Mouse (Mus musculus) limb, embryonic 14.5 days (tissue): Measurements from ENCODE around the gene Maml2. TPM values are rescaled to one million over a fixed set of nuclear protein-coding genes. Genes with fewer than 3 reads are reported as not detected.

ENCODE experiments used
- ATAC-seq: fragments of 200-750 bp; cut with Nextera tagmentation; 2 replicates; pipeline ENCODE4 v1.8.0; 2017; ENCODE audit warnings: low read depth, moderate number of reproducible peaks, moderate TSS enrichment; ENCODE audit not compliant: low FRiP score
- DNase-seq: peaks from one replicate; pipeline ENCODE4 v3.0.0-alpha.2; 2015; ENCODE audit warnings: low spot score
- H3K27ac ChIP-seq: fragments of 300-500 bp; sonication (generic); replicated peaks from 2 replicates; pipeline ENCODE4 v1.5.1; 2014; ENCODE audit warnings: low read depth, mild to moderate bottlenecking, low read length, moderate library complexity, mixed read lengths
- H3K27me3 ChIP-seq: fragments of 300-500 bp; sonication (generic); 2 replicates; pipeline ENCODE4 v1.6.1; 2014; ENCODE audit warnings: low read length, mixed read lengths; ENCODE audit not compliant: control insufficient read depth, insufficient read depth
- H3K36me3 ChIP-seq: fragments of 300-500 bp; sonication (generic); 2 replicates; pipeline ENCODE4 v1.6.1; 2014; ENCODE audit warnings: mild to moderate bottlenecking, low read length, moderate library complexity, mixed read lengths; ENCODE audit not compliant: control insufficient read depth, insufficient read depth
- H3K4me1 ChIP-seq: fragments of 300-500 bp; sonication (generic); 2 replicates; pipeline ENCODE4 v1.6.1; 2014; ENCODE audit warnings: antibody characterized with exemption, low read length, mixed read lengths; ENCODE audit not compliant: control insufficient read depth, insufficient read depth
- H3K4me2 ChIP-seq: fragments of 300-500 bp; sonication (generic); replicated peaks from 2 replicates; pipeline ENCODE4 v1.6.1; 2014; ENCODE audit warnings: low read depth, mild to moderate bottlenecking, low read length, moderate library complexity; ENCODE audit not compliant: severe bottlenecking
- H3K4me3 ChIP-seq: fragments of 300-500 bp; sonication (generic); replicated peaks from 2 replicates; pipeline ENCODE4 v1.5.1; 2014; ENCODE audit warnings: low read length
- H3K9ac ChIP-seq: fragments of 300-500 bp; sonication (generic); 2 replicates; pipeline ENCODE4 v1.6.1; 2014; ENCODE audit warnings: mild to moderate bottlenecking, low read depth, low read length, moderate library complexity; ENCODE audit not compliant: severe bottlenecking
- H3K9me3 ChIP-seq: fragments of 300-500 bp; sonication (generic); 2 replicates; pipeline ENCODE4 v1.6.1; 2016; ENCODE audit warnings: low read length; ENCODE audit not compliant: control insufficient read depth
- POLR2A ChIP-seq: fragments of 200-500 bp; IDR thresholded peaks from 2 replicates; pipeline ENCODE4 v1.8.0; 2012; ENCODE audit warnings: inconsistent platforms, mild to moderate bottlenecking, moderate library complexity, borderline replicate concordance; ENCODE audit not compliant: insufficient read depth, insufficient read length; ENCODE audit errors: extremely low read depth
- WGBS: fragments of 180-500 bp; shearing (Covaris S2); extraction: QIAGEN DNeasy Blood & Tissue Kit; methylation state at CpG from one replicate; pipeline ENCODE4 v1.1.7; 2014; 5-methylcytosine and 5-hydroxymethylcytosine counted together
- polyA plus RNA-seq, 2 experiments: library from polyadenylated mRNA; depleted of rRNA in 1 of 2; stranded (reverse) in 1 of 2; unstranded in 1 of 2; fragments of >200 nt; fragmentation: Nextera tagmentation in 1 of 2; extraction: Ambion mirVana in 1 of 2; gene quantifications; 2 replicates each; pipeline versions ENCODE4 v1.2.1 to v1.2.3; 2012 to 2014

The Maml2 gene
- polyA plus RNA-seq, 2 experiments: 9.9 to 10.7 TPM

GRCm38 (mm10) chr9:13493746-13494145, 196.0 kb downstream of the Maml2 start:
- ATAC-seq (no peak), DNase-seq (no peak)
- H3K4me2 ChIP-seq: no peak overlapping the region
- no peak overlapping the region for H3K9ac ChIP-seq
- no peaks in the 10 kb centered on the region for H3K27me3 ChIP-seq
- H3K9me3 ChIP-seq: no peaks in the 10 kb centered on the region
- H3K36me3 ChIP-seq: no peaks in the 10 kb centered on the region
- WGBS: 88% methylated on average over 2 of the region's 2 CpGs
- no peak overlapping the region for H3K27ac ChIP-seq
- no peak for TF ChIP-seq POLR2A
- no peak overlapping the region for H3K4me3 ChIP-seq
- peaks cover 19% of the 10 kb centered on the region for H3K4me1 ChIP-seq

DNA sequence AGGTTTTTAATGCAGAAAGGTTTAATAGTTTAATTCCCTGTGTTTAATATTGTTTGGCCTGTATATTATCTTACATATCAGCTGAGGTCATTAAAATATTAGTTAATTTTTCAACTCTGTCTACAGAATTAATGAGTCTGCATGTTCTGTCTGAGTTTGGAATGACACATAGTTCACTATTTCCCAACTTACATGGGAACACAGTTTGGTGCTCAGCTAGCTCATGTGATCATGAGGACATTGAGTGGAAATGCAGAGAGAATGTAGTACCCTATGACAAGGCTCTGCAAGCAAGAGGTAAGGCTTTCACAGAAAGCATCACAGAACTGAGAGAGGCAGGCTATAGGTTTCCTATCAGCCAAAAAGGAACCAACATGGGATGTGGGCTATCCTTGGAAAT, 197.8 kb downstream of the Maml2 start:
- DNase-seq (no peak), ATAC-seq (no peak)
- H3K9me3 ChIP-seq: no peaks in the 10 kb centered on the region
- H3K4me3 ChIP-seq: no peak overlapping the region
- H3K9ac ChIP-seq: no peak overlapping the region
- TF ChIP-seq POLR2A: no peak
- H3K4me2 ChIP-seq: no peak overlapping the region
- H3K27me3 ChIP-seq: no peaks in the 10 kb centered on the region
- H3K4me1 ChIP-seq: peaks cover 19% of the 10 kb centered on the region
- H3K27ac ChIP-seq: no peak overlapping the region
- no peaks in the 10 kb centered on the region for H3K36me3 ChIP-seq

DNA sequence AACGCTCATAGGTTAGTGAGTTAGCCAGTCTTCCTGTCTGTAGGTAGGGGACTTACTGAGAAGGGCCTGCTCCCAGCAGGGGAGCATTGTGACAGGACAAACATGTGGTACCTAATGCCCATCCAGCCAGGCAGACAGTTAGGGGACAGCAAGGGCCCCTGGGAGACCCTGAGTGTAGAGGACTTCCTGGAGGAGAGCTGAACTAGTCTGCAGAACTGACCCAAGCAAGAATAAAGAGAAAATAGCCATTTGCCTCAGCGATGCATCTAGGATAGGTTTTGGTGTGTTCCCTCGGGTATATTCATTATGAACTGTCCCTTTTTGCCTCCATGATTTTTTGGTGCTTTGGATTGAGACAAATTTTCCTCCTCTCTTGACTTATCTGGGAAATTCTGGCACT, 199.3 kb downstream of the Maml2 start:
- WGBS: 67% methylated on average over 3 of the region's 3 CpGs
- DNase-seq (no peak), ATAC-seq (no peak)
- no peaks in the 10 kb centered on the region for H3K27me3 ChIP-seq
- H3K4me2 ChIP-seq: no peak overlapping the region
- peaks cover 19% of the 10 kb centered on the region for H3K4me1 ChIP-seq
- no peaks in the 10 kb centered on the region for H3K9me3 ChIP-seq
- H3K27ac ChIP-seq: 0 out of 2 replicates have a peak overlapping the region, but pooled peaks have one; percentile 14
- no peak for TF ChIP-seq POLR2A
- H3K36me3 ChIP-seq: no peaks in the 10 kb centered on the region
- H3K9ac ChIP-seq: peak overlapping the region; percentile 12; the same call in 1 of the 2 replicates
- H3K4me3 ChIP-seq: no peak overlapping the region

DNA sequence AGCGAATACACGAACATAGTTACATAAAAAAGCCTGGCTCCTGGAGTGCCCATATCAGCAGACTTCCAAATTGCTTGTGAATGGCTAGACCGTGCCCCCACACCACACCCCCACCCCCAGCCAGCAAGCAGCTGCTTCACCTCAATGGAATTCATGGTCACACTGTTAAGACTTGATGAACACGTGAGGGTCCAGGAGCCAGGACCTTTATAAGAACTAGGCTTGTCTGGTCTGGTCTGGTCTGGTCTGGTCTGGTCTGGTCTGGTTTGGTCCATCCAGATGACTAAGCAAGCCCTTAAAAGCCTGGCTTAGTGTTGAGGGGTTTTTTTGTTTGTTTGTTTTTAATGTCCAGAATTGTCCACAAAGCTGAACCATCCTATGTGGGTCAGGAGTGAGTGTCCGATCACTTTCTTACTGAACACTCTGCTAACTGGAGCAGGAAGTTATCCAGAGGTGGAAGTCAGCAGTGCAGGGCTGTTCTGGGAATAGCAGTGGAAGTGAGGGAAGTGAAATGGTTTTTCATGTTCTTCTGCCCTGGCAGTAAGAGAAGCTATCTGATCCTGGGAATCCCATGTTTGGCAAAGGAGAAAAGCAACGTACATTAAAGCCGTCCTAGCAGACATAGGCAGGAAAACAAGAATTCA, 200.1 kb downstream of the Maml2 start:
- peak; percentile 41; the same call in 1 of the 2 replicates for ATAC-seq

GRCm38 (mm10) chr9:13500045-13500444, 202.3 kb downstream of the Maml2 start:
- H3K4me3 ChIP-seq: no peak overlapping the region
- DNase-seq (no peak), ATAC-seq (no peak)
- no peaks in the 10 kb centered on the region for H3K27me3 ChIP-seq
- no peaks in the 10 kb centered on the region for H3K9me3 ChIP-seq
- 75% methylated on average over 5 of the region's 5 CpGs for WGBS
- no peak overlapping the region for H3K9ac ChIP-seq
- no peaks in the 10 kb centered on the region for H3K36me3 ChIP-seq
- H3K4me2 ChIP-seq: no peak overlapping the region
- no peak for TF ChIP-seq POLR2A
- peaks cover 15% of the 10 kb centered on the region for H3K4me1 ChIP-seq
- H3K27ac ChIP-seq: no peak overlapping the region

More for the DNA sequence above, 200.1 kb downstream of the Maml2 start:
- H3K4me3 ChIP-seq: no peak overlapping the region
- H3K4me1 ChIP-seq: peaks cover 17% of the 10 kb centered on the region
- DNase-seq: no peak
- H3K27me3 ChIP-seq: no peaks in the 10 kb centered on the region
- H3K9me3 ChIP-seq: no peaks in the 10 kb centered on the region
- H3K36me3 ChIP-seq: no peaks in the 10 kb centered on the region
- TF ChIP-seq POLR2A: no peak
- no peak overlapping the region for H3K9ac ChIP-seq
- no peak overlapping the region for H3K4me2 ChIP-seq
- 41% methylated on average over 7 of the region's 7 CpGs for WGBS
- no peak overlapping the region for H3K27ac ChIP-seq
